Mouse (Mus musculus): Measurements from ENCODE around the gene Cnot4. TPM values are rescaled to one million over a fixed set of nuclear protein-coding genes. Genes with fewer than 3 reads are reported as not detected.
A peak's percentile ranks its signal among the peaks of the same experiment; 100 is the strongest.
"Not testable (repeated sequence)": the region's sequence is repeated elsewhere in the genome, so short reads cannot be mapped to it uniquely, and the experiment has no call there.

Cnot4 gene
- total RNA-seq (2021) = 10 to 100 TPM; 21.2 to 21.4 TPM

DNA sequence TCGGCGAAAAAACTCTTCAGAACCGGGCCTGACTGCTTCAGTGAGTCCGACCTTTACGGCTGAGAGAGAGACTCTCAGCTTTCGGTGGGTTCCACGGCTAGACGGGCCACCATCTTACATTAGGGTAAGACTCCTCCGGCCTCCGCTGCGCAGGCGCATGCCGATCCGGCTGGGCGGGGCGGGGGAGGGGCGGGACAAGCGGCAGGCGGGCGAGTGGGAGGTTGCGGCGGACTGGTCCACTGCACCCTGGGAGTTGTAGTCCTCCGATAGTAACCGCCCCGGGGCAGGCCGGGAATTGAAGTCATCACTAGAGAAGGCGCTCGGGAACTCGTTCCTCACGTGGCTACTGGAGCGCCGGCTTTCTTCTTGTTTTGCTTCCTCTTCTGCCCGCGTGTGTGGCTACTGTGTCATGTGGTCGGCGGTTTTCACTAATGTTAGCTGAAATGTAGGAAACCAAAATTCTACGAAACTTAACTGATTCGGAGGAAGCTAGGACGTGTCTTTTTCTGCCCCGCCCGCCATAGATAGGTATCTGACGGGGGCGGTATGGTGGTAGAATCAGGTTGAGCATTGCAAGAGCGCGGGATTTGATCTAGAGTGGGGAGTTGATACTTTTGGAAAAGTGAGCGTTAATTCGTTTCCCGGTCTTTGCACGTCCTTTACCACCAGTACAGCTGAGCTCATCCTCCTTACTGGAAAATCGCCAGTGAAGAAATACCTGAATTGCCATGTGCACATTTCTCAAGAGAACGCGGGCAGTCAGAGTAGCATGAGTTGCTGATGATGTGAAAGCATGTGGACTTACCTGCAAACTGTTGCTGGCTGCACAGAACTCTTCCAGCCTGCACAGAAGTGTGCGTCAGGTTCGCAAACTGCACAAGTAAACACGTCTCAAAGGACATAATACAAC, at the start of gene Cnot4:
Cnot4 (minus strand) TSS at position 146 of the 910 bp plus-strand sequence.
- DNase-seq = peak; percentile 95 to 97
- intact Hi-C loops (cut with DNase I) = loop anchor here (1.0 kb wide), 1 partner anchor 43 kb away; the partner anchor contains the start of gene Nup205

DNA sequence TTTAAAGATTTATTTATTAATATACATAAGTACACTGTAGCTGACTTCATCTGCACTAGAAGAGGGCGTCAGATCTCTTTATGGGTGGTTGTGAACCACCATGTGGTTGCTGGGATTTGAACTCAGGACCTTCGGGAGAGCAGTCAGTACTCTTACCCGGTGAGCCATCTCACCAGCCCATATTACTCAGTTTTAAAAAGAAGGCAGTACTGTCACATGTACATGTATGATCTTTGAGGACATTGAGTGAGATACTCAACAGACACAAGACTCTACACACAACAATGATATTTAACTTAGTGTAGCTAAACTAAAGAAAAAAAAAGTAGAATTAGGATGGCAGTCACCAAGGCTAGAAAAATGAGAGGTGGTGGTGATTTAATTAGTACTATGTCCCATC, 45.8 kb upstream of the Cnot4 start:
- intact Hi-C loops (cut with DNase I); DNase-seq: not testable (repeated sequence)

GRCm38 (mm10) chr6:35177650-35178272, 44.2 kb upstream of the Cnot4 start:
- intact Hi-C loops (cut with DNase I) = loop anchor here (1.0 kb wide), 1 partner anchor 43 kb away; no protein-coding TSS in a partner anchor
- peak in 1 of 2 experiments; percentile 19 for DNase-seq

DNA sequence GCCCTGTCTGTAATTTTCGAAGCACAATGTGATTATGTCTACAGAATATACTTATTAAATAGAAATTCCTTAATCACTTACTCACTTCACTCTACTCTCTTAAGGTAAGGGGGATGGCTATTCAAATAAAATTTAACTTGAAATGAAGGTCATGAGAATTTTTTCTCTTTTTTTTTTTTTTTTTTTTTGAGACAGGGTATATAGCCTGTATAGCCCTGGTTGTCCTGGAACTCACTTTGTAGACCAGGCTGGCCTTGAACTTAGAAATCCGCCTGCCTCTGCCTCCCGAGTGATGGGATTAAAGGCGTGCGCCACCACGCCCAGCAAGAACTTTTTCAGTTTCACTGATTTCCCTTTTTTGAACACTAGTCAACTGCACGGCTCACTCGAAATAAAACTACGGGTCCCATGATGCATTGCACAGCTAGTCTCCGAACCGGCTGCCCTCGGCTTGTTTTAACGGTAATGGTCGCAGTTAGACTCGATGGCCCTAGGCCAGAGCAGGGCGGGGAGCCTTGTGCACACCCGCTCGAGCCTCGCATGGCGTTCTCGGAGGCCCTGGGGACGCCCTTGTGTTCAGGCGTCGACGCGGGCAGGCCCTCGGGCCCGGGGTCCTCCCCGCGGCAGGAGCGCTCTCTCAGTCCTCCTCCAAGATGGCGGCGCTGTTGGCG, 43.6 kb upstream of the Cnot4 start, which contains the start of gene Nup205:
Nup205 (plus strand) TSS at position 443 of the 671 bp plus-strand sequence.
- peak; percentile 74 to 91 for DNase-seq
- intact Hi-C loops (cut with DNase I) = loop anchor here (1.0 kb wide), 1 partner anchor 43 kb away; no protein-coding TSS in a partner anchor

DNA sequence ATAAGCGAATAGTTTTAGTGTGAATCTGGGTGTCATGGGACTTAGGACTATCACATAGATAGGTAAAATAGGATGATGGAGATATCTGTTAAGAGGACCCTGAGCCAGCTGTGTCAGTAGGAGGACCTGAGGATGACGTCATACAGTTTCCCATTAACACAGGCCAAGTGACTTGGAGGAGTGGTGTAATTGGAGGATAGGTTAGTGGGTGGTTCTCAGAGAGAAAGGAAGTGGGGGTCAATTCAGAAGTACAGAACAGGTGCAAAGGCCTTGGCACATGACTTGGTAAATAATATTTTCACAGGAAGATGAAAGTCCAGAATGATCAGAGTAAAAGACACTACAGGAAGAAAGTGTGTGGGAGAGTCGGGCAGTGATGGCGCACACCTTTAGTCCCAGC, 39.7 kb upstream of the Cnot4 start:
- intact Hi-C loops (cut with DNase I) = loop anchor here (5.0 kb wide), 1 partner anchor 171 kb away; no protein-coding TSS in a partner anchor
- no peak for DNase-seq

DNA sequence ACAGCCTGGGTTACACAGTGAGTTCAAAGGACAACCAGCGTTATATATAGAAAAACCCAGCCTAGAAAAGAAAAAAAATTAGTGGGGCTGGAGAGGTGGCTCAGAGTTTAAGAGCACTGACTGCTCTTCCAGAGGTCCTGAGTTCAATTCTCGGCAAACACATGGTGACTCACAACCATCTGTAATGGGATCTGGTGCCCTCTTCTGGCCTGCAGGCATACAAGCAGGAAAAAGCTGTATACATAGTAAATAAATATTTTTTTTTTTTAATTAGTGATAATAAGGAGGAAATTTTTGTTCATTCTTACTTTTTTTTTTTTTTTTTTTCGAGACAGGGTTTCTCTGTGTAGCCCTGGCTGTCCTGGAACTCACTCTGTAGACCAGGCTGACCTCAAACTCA, 38.5 kb upstream of the Cnot4 start:
- intact Hi-C loops (cut with DNase I) = loop anchor here (5.0 kb wide), 1 partner anchor 170 kb away; no protein-coding TSS in a partner anchor
- DNase-seq = not testable (repeated sequence)

GRCm38 (mm10) chr6:35169250-35169649, 35.7 kb upstream of the Cnot4 start:
- DNase-seq = no peak
- intact Hi-C loops (cut with DNase I) = no loop called here

DNA sequence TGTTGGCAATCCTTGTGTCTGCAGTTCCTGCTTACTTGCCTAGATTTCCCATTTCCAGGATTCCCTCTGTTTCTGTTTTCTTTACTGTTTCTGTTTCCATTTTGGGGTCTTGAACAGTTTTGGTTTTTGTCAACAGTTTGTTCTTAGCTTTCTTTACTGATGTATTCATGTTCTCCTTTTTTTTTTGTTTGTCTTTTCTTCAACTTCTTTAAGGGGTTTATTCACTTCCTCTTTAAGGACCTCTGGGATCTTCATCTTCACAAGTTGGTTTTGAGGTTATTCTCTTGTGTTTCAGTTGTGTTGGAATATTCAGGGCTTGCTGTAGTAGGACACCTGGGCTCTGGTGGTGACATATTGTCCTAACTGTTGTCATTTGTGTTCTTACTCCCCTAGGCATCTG, 21.0 kb upstream of the Cnot4 start:
- no peak for DNase-seq
- intact Hi-C loops (cut with DNase I) = no loop called here

DNA sequence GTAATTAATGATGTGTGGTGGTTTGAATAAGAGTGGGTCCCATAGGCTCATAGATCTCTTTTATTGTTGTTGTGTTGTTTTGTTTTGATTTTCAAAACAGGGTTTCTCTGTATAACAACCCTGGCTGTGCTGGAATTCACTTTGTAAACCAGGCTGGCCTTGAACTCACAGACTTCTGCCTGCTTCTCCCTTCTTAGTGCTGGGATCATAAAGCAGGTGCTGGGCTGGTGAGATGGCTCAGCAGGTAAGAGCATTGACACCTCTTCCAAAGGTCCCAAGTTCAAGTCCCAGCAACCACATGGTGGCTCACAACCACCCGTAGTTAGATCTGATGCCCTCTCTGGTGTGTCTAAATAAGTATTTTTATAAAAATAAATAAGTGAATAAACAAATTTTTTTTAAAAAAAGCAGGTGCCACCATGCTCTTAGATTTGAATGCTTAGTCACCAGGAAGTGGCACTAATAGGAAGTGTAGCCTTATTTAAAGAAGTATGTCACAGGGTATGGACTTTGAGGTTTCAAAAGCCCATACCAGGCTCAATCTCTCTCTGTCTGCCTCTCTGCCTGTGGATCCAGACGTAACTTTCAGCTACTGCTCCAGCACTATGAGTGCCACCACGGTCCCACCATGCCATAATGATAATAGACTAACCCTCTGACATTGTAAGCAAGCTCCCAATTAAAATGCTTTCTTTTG, 14.3 kb upstream of the Cnot4 start:
- intact Hi-C loops (cut with DNase I) = no loop called here
- DNase-seq = no peak

GRCm38 (mm10) chr6:35145569-35145968, 12.0 kb upstream of the Cnot4 start:
- DNase-seq = no peak
- intact Hi-C loops (cut with DNase I) = no loop called here

GRCm38 (mm10) chr6:35140351-35140750, 6.8 kb upstream of the Cnot4 start:
- intact Hi-C loops (cut with DNase I) = no loop called here

GRCm38 (mm10) chr6:35134844-35135243, 1.3 kb upstream of the Cnot4 start:
- no peak for DNase-seq
- intact Hi-C loops (cut with DNase I) = loop anchor here (1.0 kb wide), 1 partner anchor 42 kb away; the partner anchor contains the start of gene Nup205

More at GRCm38 (mm10) chr6:35140351-35140750, 6.8 kb upstream of the Cnot4 start:
- DNase-seq = no peak

DNA sequence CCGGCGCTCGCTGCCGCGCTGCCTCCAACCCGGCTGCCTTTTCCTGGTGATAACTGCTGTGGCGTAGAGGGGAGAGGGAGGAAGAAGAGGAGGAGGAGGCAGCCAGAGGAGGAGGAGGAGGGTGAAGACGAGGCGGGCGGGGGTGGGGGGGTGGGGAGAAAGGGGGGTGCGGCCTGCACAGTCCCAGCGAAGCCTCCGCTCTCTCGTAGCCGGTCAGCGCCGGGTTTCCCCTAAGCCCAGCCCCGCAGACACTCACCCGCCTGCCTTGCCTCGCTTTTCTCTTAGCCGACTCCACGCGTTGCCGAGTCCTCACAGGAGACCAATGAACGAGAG, 312 bp downstream of the Cnot4 start:
- DNase-seq = no peak
- intact Hi-C loops (cut with DNase I) = no loop called here

- DNase-seq = peak in 1 of 2 experiments; percentile 22
- intact Hi-C loops (cut with DNase I) = no loop called here
Measured at GRCm38 (mm10) chr6:35132806-35133205, 718 bp downstream of the Cnot4 start.

DNA sequence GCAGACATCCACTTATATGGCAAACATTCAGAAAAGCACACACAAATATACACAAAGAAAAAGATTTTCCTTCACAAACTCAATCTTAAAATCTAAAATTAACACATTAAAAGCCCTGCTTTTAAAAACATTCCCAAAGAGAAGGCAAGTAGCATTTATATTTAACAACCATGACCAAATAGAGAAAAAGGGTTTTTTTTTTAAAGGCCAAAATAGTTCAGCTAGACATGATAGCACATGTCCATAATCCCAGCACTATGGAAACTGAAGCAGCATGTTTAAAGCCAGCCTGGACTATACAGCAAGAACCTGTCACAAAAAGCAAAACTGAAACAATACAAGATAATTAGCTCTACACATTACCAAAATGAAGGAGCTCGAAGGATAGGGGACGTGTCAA, 11.0 kb downstream of the Cnot4 start:
- no peak for DNase-seq
- intact Hi-C loops (cut with DNase I) = no loop called here

- DNase-seq = no peak
- intact Hi-C loops (cut with DNase I) = no loop called here
Measured at GRCm38 (mm10) chr6:35121925-35122324, 11.6 kb downstream of the Cnot4 start.

DNA sequence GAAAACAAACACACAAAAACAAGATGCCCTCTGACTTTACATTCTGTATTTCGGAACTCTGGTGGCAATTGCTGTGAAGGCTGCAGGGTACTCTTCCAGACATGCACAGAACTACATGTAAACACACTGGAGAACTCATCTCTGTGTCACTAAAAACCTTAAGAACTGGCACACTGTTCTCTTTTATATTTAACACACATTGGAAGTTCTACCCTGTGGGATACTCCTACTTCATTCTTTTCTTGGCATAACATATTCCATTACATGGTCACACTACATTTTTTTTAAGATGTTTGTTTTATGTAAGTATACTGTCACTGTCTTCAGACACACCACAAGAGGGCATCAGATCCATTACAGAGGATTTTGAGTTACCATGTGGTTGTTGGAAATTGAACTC, 31.1 kb downstream of the Cnot4 start:
- DNase-seq = no peak
- intact Hi-C loops (cut with DNase I) = no loop called here

DNA sequence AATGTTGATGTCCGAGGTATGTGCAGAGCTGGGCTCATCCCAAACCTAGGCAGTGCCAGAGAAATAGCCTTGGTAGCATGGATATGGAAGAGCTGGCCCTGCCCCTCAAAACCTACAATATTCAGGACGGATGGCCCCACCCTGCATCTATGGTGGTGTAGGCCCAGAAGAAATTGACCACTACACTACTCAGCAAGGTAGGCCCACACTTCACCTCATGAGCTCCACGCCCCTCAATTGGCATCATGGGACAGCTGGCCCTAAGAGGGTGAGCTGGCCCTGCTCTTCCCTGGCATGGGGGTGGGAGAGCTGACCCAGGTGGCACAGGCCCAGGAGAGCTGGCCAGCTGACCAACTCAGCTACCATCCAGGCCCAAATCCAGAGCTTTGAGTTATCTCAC, 48.6 kb downstream of the Cnot4 start:
- intact Hi-C loops (cut with DNase I) = no loop called here
- no peak for DNase-seq

GRCm38 (mm10) chr6:35075148-35075547, 58.4 kb downstream of the Cnot4 start:
- no peak for DNase-seq
- intact Hi-C loops (cut with DNase I) = no loop called here

DNA sequence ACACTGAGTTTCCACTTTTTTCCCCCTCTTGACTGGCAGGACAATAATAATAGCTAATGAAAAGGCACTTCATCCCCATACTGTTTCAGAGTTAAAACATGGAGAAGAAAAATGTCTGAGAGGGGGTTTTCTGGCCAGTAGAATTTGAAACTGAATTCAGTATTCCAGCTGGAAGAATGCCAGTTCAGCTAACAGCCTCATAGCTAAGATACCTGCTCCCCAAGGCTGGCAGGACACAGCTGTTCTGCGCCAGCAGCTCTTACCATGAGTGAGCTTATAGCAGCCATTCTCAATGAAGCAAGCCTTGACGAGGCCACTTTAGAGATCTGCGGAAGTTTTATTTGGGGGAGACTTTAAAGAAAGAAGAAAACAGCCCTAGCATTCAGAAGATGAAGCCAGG, 62.3 kb downstream of the Cnot4 start:
- intact Hi-C loops (cut with DNase I) = no loop called here
- DNase-seq = no peak
